In the genomic region with DNA sequence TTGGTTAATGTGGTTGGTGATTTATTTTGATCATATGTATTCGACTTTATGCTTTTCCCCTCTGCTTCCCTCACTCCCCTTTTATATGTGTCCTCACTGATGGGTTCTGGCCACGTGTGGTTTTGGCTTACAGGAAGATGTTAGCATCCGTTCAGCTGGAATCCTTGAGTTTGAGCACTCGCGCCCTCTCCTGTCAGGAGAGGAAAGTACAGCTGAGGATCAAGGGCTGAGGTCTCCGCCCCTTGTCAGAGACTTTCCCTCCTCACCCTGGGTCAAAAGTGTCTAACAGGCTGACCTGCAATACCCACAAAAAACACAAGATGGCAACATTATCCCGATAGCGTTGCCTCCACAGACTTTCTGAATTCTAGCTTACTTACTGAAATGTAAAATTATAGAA, we compare ENCODE assay signal across 8 mouse cellular contexts. TPM values are rescaled to one million over a fixed set of nuclear protein-coding genes. Genes with fewer than 3 reads are reported as not detected.
DNase-seq lines count a peak whose midpoint lies in the region; ATAC-seq and TF ChIP-seq lines count a peak whose summit lies in the region.

No protein-coding gene starts in this region.

- 2% methylated on average over 8 of the region's 8 CpGs for WGBS in forebrain, postnatal 0 days
- 2% methylated on average over 8 of the region's 8 CpGs for WGBS in hindbrain, embryonic 10.5 days

- TF ChIP-seq CTCF in forebrain, postnatal 0 days (IDR thresholded peaks at IDR 0.05; ENCODE audit: low read depth), result peak; percentile 94

- H3K9me3 ChIP-seq in forebrain, postnatal 0 days (ENCODE audit: low read length), result no peaks in the 10 kb centered on the region
- no peaks in the 10 kb centered on the region for H3K9me3 ChIP-seq in hindbrain, embryonic 10.5 days

- peak; percentile 83 for DNase-seq in MEL-GATA-1-ER (ENCODE audit: extremely low read depth, low read depth)
- DNase-seq in forebrain, postnatal 0 days, result peak; percentile 90
- peak; percentile 92 for DNase-seq in hindbrain, embryonic 10.5 days (ENCODE audit: low spot score)
- DNase-seq in layer of hippocampus, adult 9-10 months (ENCODE audit: low spot score), result peak; percentile 45
- DNase-seq in lung, postnatal 14 days, result peak; percentile 84
- peak; percentile 68 to 71 for DNase-seq in right cerebral cortex, adult 2 months (ENCODE audit: low spot score in 2 of 2)
- peak; percentile 30 for DNase-seq in urinary bladder, postnatal 10 days (ENCODE audit: low spot score)

- no peaks in the 10 kb centered on the region for H3K36me3 ChIP-seq in forebrain, postnatal 0 days (ENCODE audit: insufficient read depth)
- H3K36me3 ChIP-seq in hindbrain, embryonic 10.5 days, result no peaks in the 10 kb centered on the region

- no peak overlapping the region for H3K9ac ChIP-seq in forebrain, postnatal 0 days

- no peak overlapping the region for H3K4me2 ChIP-seq in forebrain, postnatal 0 days (ENCODE audit: low read depth)

- H3K4me1 ChIP-seq in forebrain, postnatal 0 days (ENCODE audit: insufficient read depth), result no peaks in the 10 kb centered on the region
- H3K4me1 ChIP-seq in hindbrain, embryonic 10.5 days (replicated peaks), result peaks cover 17% of the 10 kb centered on the region

- H3K27ac ChIP-seq in forebrain, postnatal 0 days (ENCODE audit: low read depth, low read length), result no peak overlapping the region
- no peak overlapping the region for H3K27ac ChIP-seq in hindbrain, embryonic 10.5 days

- no peak overlapping the region for H3K4me3 ChIP-seq in forebrain, postnatal 0 days (ENCODE audit: low read depth, low read length)
- no peak overlapping the region for H3K4me3 ChIP-seq in hindbrain, embryonic 10.5 days

- peak; percentile 52; the same call in 1 of the 2 replicates for ATAC-seq in cerebellum, adult (ENCODE audit: insufficient number of reproducible peaks, low FRiP score, low TSS enrichment)
- ATAC-seq in forebrain, postnatal 0 days, result peak; percentile 73; the same call in 1 of the 2 replicates

- no peaks in the 10 kb centered on the region for H3K27me3 ChIP-seq in forebrain, postnatal 0 days (ENCODE audit: insufficient read depth, low read length)
- H3K27me3 ChIP-seq in hindbrain, embryonic 10.5 days (ENCODE audit: insufficient read depth, poor library complexity, severe bottlenecking), result no peaks in the 10 kb centered on the region

RNA-seq across cellular contexts. Expression of a gene that starts 1.2 kb away (rescaled TPM):
- total RNA-seq in forebrain, postnatal 0 days (2014; rRNA removed), result 0.14 TPM in 1 of 2 replicates, not detected in the other
- not detected in 2 replicates for polyA plus RNA-seq in forebrain, postnatal 0 days (2015; fragmentation: Nextera tagmentation; extraction: Ambion mirVana)
- polyA plus RNA-seq in hindbrain, embryonic 10.5 days (2016; fragmentation: Nextera tagmentation; extraction: Ambion mirVana), result not detected in 2 replicates

Comparison
In these comparisons a context has a peak if more than half of its experiments do, and no peak if none do; other contexts are left out.
1. DNase-seq: peak in every context shown above with its lines; median percentile 92 in hindbrain, embryonic 10.5 days; 90 in forebrain, postnatal 0 days; 84 in lung, postnatal 14 days; 83 in MEL-GATA-1-ER; 70 in right cerebral cortex, adult 2 months; 45 in layer of hippocampus, adult 9-10 months; 30 in urinary bladder, postnatal 10 days.